Mouse (Mus musculus) adrenal gland, postnatal 25 days (tissue): ENCODE results near the gene Nacc1. TPM values are rescaled to one million over a fixed set of nuclear protein-coding genes. Genes with fewer than 3 reads are reported as not detected.

Source experiments
- DNase-seq: peaks from one replicate; pipeline ENCODE4 v3.0.0; 2021; ENCODE audit warnings: mixed read lengths
- total RNA-seq: library from RNA; stranded (reverse); gene quantifications from 2 replicates; pipeline ENCODE4 v1.2.3, GENCODE M21; 2021

Nacc1 gene
- total RNA-seq, 1 experiment from 2014 or later, result 73.9 TPM

DNA sequence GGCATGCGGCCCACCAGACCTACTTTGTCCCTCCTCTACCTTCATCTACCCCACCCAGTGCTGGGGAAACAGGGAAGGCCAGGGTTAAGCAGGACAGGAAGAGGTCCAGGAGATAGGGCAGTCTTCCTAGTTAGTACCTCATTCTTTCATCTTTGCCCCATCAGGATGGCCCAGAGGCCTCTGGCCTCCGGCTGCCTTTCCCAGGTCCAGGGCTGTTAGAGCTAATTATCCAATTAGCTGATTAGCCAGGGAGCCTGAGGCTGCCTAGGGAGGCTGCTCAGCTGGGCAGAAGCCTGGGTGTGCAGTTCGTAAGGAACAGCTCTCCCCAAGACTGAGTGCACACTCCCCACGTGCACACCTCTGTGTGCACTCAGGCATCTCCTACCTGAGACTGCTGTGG, 25.7 kb upstream of the Nacc1 start:
- DNase-seq, result no peak

DNA sequence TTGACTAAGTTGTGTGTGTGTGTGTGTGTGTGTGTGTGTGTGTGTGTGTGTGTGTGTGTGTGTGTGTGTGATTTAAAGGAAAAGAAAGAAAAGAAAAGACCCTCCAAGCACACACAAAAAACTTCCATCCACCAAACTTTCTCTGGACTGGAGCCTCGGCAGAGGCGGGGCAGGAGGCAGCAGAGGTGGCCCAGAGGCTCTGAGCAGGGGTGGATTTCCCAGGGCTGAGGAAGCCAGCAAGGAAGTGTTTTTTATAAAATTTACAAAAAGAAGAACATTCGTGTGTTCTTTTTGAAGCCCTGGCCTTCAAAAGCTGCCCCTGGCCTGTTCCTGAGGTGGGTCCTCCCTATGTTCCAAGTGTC, 25.1 kb upstream of the Nacc1 start:
- no peak for DNase-seq

DNA sequence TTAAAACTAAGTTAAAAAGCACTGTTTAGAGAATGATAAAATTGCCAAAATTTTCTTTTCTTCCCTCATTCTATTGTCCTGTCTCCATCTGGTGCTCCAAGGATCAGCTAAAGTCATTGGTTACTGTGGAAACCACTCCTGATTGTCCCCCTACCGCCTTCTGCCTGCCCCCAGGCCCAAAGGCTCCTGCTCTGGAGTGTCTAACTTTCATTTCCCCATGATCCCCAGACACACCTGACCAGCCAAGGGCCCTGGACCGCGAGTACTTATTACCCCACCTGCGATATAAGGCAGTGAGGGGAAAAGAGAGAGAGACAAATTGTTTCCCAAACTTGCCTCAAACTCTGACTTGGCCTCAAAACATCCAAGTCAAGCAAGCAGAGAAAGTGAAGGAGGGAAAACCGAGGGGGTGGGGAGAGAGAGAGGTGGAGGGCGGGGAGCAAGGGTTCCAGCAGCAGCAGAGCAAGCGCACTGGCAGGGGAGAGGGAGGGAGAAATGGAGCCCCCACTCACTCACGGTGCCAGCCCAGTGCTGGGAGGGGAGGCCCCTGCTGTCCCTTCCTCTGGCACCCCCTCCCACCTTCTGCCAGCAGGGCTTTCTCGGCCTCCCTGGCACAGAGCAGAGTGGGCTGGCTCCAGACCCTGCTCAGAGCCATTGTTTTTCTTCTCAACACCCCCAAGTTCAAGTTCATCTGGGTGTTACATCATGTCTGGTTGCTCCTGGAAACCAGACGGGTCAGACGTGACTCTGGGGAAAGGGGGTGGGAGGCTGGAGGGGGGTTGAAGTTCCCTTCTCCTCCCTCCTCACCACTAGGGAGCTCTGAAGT, 24.5 kb upstream of the Nacc1 start:
- no peak for DNase-seq

DNA sequence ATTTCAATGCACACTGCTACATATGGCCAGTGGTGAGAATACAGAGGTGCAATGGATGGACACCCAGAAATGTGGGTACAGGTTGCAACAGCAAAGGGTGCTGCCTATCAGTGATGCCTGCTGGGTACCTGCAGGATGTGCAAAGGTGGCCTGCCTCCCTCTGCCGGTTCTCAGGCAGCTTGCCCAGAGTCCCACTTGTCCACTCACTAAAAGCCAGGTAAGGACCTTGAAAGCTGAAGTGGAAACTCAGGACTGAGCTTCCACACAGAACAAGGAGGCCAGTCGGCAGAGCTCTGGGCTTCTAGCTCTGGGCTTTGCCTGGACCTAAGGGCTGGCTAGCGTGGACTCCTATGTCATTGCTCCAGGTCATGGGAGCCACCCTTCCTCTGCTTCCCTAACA, 23.6 kb upstream of the Nacc1 start:
- no peak for DNase-seq

DNA sequence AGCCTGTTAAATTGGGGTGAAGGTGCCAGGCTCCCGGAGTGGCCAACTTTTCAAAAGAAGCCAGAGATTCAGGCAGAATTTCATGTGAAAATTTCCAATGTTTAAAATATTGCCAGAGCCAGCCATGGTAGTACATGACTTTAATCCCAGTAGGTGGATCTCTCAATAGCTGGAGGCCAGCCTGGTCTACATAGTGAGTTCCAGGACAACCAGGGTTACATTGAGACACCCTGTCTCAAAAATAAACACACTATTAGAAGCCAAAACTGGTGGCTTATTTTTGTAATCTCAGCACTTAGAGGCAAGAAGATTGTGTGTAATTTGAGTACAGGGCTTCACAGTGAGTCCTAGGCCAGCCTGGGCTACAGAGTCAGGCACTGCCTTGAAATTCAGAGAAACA, 22.3 kb upstream of the Nacc1 start:
- DNase-seq, result no peak

DNA sequence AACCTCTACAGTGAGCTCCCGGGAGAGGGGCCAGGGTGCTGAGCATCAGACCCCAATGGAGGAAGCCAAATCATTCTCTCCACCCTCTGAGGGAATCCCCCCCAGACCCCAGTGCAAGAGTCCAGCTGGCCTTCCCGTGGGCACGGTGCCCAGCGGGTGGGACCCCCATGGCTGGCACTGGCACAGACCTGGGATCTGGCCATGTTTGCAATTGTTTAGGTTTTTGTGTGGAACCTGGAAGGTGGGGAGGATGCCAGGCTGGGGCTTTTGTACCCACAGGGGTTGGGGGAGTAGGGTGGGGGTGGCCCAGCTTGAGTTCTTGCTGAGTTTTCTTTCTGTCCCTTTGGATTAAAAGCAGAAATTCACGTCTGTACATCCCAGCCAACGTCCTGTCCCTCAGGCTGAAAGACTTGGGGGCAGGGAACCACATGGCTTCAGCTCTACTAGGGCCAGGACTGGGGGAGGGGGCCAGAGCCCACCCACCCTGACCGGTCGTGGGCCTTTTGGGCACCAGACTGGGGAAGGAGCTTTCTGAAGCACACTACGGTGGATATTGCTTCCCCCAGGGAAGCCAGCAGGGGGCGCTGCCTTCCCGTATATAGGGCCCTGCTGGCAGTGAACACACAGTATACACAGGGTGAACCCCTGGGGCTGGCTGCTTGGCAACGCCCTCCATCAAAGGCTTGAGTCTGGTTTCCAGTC, 21.3 kb upstream of the Nacc1 start:
- DNase-seq, result peak; percentile 81

DNA sequence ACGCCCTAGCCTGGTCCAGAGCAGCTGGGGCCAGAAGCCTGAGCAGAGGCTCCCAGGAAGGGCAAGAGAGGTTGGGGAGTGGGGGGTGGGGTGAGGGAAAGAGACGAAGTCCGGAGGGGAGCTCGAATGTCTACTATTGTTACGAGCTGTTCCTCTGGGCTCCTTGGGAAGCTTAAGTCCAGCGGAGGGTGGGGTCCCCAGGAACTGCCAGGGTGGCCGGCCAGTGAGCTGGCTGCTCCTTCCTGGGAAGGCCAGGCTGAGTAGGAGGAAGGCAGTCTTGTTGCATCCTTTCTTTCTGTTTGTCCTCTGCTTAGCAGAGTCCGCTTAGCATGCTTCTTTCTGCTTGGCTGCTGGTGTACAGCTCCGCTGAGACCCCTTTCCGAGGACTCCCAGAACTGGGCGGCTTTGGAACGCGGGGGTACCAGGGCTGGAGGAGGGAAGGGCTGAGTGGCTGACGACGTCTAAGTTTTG, 20.4 kb upstream of the Nacc1 start:
- no peak for DNase-seq

DNA sequence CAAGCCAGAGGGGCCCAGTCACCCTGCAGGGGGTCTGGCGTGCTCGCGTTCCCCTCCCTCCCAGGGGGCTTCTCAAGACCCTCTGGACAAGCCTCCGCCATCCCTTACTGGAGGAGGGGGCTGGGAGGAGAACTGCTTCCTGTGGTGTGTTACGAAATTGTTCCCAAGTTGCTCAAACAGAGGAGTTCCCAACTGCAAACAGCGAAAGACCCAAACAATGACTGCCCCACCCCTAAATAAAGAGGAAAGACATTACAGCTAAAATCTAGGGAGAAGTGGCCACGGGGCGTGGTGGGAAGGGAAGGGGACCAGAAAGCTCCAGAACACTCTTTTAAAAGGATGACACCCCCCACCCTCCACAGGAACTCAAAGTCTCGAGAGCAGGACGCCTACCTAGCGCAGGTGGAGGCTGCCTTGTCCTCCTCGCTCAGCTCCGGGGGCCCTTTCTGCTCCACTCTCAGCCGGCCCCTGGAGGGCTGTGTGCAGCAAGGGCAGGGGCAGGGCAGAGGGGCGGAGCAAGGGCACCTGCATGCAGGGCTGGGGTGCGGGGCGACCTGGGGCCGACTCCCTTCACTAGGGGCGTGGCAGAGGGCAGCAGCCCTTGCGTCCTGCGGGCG, 19.7 kb upstream of the Nacc1 start:
- DNase-seq, result no peak

DNA sequence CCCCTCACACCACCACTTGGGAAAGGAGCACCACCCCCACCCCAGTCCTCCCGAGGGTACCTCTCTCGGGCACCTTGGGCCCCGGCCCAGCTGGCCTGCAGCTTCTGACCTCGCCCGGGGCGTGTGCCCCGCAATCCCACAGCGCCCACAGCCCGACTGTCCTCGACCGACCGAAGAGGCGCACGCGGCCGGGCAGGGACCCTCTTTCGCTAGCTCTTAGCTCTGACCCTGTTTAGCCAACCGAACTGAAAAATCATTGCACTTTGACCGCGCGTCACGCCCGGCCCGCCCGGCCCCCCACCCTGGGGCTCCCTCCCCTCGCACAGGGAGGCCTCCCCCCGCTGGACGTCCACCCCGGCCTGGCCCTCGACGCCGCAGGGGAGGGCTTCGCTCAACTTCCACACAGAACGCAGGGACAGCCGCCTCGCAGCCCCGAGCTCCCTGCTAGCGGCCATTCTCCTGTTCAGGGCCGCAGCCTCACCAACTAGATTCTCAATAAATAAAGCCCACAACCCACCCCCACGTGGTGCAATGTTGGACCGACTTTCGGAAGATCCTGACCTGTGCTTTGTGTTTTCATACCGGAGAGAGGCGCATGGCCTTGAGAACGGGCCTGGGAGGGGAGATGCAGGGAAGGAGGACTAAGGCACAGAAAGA, 19.1 kb upstream of the Nacc1 start:
- DNase-seq, result no peak

DNA sequence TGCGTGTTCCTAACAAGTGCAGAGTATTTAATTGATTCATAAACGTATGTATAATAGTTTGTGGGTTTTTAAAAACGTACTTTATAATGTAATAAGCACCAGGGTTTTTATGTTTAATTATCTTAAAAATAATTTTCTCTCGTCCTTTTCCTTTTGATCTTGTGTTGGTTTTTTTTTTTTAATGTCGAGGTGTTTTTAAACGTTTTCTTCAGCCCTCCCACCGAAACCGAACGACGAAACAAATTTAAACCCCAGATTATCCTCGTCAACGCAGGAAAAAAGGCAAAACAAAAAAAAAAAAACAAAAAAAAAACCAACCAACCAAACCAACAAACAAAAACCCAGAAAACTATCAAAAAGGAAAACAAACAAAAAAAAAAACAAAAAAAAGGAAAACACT, 18.3 kb upstream of the Nacc1 start:
- no peak for DNase-seq

DNA sequence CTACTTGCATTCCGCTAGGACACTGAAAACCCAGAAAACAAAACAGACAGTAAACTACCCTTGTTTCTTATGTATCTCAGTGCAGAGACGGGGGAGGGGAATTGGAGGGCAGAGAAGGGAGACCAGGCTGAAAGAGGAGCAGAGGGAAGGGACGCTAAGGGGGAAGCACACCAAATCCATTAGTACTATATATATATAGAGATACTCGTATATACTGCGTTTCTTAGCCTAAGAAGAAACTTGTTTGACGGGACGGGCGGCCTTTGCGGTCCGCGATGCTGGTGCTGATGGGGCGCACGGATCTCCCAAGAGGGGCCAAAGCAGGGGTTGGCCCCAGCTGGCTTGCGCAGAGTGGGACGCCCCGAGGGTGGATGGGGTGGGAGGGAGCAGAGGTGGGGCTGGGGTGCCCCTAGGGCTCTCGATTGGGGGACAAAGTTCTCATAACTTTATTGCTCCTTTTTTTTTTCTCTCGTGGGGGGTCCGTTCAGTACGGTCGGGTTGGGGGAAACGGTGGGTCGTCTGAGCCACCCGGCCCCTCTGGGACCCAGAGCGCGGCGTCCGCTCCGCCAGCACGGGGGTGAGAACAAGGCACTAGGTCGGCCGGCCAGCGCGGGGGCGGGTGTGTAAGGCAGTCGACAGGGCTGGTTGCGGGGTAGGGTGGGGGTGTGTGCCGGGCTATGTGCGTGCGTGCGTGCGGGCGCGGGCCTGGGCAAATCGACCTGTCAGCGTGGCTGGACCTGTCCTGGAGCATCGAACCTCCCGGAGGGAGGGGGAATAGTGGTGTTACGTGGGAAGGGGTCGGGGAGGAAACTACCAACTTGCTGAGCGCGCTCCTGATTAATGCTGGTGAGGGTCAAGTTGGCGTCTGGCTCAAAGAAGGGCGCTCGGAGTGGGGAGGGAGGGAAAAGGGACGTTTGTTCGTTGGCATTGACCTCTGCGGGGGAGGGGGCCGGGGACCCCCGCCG, 17.5 kb upstream of the Nacc1 start:
- no peak for DNase-seq

DNA sequence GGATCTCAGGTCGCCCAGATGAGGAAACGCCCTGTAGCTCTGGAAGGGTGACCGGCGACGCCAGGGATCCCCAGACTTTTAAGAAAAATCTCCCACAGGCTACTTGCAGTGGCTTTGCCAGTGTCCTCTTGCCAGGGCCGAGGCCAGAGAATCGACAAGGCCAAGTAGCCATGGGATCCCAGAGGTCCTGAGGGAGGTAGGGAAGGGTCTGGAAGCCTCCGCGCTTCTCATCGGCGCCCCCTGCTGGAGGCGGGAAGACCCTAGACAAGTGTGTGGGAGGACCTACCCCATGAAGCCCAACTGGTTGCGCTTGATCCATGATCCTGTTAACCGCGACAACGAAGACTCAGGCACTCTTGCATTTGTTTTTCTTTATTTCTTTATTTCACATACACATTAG, 16.7 kb upstream of the Nacc1 start:
- peak; percentile 79 for DNase-seq

DNA sequence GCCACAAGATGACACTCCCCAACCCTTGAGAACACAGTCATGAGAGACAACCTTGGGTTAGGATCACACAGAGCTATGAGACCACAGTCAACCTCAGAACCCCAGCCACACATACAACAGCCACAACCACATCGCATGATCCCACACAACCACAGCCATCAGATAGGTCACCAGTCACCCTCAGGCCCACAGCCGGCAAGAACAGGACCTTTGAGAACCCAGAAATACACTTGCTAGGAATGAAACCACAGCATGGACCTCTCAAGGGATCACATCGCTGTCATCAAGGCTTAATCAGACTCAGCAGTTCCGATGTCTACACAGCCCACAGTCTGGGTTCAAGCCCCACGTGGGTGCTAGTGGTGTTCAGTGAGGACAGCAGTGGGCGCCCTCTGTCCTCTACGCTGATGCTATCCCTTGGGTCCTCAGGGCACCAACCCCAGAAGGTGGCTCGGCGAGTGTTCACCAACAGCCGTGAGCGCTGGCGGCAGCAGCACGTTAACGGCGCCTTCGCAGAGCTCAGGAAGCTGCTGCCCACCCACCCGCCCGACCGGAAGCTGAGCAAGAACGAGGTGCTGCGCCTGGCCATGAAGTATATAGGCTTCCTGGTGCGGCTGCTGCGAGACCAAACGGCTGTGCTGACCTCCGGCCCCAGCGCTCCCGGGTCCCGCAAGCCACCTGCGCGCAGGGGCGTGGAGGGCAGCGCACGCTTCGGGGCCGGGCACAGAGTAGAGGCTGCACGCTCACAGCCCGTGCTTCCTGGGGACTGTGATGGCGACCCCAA, 16.0 kb upstream of the Nacc1 start:
- no peak for DNase-seq

DNA sequence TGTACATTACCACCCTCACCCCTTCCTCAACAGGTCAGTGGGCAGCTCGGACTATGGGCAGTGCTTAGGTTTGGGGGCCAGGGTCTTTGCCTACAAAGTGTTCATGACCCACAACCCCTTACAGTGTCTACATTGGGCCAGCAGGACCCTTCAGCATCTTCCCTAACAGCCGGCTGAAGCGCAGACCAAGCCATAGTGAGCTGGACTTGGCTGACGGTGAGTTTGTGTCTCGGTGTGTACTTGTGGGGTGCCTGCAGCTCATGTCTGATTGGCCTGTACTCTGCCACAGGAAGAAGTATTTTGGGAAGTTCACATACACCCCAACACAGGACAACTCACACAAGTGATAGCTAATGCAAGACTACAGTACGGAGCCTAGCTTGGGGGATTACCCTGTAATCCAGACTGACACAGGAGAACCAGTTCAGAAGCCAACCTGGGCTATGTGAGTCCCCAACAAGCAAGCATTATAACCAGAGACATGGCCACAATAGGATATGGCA, 15.4 kb upstream of the Nacc1 start:
- no peak for DNase-seq

DNA sequence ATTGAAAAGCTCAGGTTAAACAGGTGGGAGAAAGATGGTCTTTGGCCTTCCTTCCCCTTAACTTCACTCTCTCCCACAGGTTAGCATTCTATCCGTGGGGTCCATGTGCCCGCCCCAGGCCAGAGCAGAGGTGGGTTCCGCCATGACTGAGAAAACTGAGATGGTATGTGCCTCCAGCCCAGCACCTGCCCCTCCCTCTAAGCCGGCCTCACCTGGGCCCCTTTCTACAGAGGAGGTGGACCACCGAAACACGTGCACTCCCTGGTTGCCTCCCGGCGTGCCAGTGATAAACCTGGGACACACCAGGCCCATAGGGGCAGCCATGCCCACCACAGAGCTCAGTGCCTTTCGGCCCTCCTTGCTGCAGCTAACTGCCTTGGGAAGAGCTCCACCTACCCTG, 14.9 kb upstream of the Nacc1 start:
- DNase-seq, result no peak

DNA sequence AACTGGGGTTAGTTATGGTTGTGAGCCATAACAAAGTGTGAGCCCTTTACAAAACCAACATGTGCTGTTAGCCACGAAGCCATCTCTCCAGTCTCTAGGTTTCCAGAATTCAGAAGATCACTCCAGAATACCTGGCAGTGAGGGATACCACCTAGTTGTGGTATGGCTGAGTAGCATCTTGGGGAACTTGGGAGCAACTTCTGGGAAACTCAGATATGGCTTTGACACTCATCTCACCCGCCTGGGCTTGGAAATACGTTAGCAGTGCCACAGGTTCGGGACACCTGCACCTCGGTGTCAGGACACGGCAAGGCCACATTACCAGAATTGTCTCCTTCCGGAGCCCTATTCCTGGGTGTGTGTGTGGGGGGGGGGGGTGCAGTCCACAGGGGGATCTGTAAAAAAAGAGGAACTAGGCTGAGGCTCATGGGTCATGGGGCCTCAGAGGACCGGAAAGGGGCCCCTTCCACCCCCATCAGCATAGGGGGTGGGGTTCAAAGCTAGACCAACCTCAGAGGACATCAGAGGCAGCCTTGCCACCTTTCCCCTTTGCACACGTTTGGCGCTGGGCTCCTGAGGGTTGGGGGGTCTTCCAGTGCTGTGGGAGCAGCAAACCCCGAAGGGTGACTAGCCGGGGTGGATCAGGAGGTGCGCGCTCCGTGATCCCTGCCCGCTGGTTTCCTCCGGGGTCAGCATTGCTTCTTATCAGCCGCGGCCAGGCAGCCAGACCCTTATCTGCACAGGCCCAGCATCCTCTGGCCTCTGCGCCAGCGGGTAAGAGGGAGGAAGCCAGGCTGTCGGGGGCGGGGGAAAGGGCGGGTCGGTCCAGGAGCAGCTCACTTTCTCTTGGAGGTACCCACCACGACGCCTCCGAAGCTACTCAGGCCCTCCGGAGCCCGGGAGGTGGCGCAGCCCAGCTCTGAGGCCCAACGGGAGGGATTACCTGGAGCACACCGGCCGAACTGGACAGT, 13.6 kb upstream of the Nacc1 start, which contains the start of gene Lyl1:
Lyl1 (plus strand) TSS at position 517 of the 971 bp plus-strand sequence.
- peak; percentile 59 for DNase-seq

DNA sequence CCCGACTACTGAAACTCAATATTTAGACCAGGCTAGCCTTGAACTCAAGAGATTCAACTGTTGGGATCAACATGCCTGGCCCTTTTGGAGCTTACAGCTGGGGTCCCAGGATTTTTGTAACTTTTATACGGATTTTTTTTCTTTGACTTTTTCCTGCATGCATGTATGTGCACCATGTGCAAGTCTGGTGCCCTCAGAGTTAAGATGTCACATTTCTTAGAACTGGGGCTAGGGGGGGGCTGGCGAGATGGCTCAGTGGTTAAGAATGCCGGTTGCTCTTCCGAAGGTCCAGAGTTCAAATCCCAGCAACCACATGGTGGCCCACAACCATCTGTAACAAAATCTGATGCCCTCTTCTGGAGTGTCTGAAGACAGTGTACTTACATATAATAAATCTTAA, 12.9 kb upstream of the Nacc1 start:
- DNase-seq, result no peak

DNA sequence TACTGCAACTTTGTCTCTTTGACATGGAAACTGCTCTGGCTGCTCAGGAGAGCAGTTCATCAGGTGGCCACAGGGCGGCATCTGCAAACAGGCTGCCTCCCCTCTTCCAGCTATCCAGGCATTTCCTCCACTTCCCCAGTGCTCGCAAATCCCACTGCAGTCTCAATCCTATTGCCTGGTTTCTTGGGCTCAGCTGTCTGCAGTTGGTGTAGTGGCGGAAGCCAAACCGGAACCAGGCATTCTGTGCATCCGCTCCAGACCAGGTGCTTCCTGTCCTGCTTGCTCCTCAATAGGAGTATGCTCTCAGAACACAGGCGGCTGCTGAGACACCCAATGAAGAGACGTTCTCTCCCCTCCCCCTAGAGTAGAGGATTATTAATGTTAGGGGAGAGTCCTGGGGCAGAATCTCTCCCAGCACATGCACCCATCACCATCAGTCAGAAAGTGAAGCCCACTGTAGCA, 12.2 kb upstream of the Nacc1 start:
- DNase-seq, result peak; percentile 45

DNA sequence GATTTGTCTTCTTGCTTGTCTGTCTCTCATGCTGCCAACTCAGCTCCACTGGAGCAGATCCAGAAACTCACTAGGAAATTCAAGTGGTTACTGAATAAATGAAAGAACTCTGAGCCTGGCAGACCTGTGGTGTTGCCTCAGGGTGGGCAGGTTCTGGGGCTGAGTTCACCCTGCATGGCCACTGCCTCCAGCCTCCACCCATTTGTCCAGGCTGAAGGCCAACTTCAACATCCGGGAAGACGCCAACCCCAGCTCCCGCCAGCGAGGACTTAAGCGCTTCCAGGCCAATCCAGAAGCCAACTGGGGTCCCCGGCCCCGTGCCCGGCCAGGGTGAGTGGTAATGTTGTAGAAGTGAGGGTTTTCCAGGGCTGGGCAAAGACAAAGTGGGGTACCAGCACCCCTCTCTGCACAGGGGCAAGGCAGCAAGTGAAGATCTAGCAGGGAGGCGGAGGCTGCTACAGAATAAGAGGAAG, 11.3 kb upstream of the Nacc1 start:
- DNase-seq, result peak; percentile 45
